Mouse (Mus musculus) layer of hippocampus, adult 9-11 months (tissue): ENCODE results near the gene Tnfrsf1a.

Source experiments
- DNase-seq: peaks from one replicate; pipeline ENCODE4 v3.0.0; 2022

Tnfrsf1a gene

DNA sequence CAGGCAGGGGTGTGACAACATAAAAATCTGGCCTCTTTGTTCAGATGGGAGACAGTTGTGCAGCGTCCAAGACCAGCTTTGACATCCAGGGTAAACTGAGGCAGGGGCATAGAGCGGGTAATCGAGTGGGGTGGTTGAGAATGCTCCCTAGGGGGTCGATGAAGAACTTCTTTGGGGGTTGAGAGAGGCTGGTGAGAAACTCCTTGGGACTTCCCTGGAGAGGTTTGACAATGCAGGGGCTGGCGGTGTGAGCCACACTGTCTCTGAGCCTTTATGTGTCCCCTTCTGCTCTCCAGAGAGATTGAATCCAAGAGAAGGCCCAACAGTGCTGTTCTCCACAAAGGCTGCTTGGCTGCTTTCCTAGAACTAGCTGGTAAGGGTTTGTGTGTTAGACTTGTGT is 40.7 kb downstream of the Tnfrsf1a start:
- no peak for DNase-seq

DNA sequence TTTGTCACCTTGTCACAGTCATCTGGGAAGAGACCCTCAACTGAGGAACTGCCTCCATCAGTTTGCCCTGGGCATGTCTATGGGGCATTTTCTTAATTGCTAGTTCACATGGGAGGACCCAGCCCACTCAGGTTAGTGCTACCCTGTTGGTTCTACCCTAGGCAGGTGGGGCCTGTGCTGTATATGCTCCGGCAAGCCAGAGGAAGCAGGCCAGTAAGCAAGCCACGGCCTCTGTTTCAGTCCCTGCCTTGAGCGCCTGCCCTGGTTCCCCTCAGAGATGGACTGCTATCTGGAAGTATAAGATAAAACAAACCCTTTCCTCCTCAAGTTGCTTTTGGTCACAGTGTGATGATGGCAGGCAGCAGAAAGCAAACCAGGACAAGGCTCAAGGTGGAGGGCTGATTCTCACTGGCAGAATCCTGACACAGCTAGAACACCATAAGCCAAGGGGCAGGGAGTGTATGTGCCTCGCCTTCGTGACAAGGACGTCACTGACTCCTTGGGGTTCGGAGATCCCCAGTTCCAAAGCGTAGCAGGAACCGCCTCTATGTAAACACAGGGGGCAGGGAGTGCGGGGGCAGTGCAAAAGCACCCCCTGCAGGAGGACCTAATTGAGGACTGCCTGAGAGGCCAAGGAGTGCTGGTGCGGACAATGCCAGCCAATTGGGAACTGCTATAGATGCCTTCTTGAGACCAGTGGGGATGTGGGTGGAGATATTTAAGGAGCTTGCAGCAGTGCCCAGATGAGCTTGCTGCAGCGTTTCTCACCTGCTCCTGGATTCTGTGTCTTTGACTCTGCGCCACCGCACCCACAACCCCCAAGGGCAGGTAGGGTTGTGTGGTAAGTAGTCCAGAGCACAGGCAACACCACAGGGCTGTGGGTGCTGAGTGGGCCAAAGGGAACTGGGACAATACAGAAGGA is 56.6 kb downstream of the Tnfrsf1a start:
- DNase-seq: no peak

DNA sequence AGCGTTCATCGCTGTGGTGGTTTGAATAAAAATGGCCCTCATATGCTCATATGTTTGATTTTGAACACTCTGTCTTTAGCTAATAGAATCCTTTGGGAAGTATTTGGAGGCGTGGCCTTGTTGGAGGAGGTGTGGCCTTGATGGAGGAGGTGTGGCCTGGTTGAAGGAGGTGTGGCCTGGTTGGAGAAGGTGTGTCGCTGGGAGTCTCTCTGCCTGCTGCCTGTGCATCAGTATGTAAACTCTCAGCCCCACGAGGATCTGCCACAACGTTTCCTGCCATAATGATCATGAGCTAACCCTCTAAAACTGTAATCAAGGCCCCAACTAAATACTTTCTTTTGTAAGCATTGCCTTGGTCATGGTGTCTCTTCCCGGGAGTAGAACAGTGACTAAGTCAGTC is 58.1 kb downstream of the Tnfrsf1a start:
- DNase-seq: no peak

DNA sequence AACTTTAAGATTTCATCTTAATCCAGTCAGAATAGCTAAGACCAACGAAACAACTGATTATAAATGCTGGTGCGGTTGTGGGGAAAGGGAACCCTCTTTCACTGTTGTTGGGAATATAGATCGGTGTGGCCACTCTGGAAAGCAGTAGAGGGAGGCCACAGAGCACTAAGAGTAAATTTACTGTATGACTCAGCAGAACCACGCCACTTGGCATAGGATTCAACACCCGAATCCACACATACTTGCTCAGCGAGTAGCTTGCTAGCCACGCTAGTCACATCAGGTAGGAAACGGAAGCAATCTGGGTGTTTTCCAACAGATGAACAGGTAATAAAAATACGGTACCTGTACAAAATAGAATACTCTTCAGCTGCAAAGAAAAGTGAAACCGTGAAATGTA is 58.5 kb downstream of the Tnfrsf1a start:
- DNase-seq: no peak

DNA sequence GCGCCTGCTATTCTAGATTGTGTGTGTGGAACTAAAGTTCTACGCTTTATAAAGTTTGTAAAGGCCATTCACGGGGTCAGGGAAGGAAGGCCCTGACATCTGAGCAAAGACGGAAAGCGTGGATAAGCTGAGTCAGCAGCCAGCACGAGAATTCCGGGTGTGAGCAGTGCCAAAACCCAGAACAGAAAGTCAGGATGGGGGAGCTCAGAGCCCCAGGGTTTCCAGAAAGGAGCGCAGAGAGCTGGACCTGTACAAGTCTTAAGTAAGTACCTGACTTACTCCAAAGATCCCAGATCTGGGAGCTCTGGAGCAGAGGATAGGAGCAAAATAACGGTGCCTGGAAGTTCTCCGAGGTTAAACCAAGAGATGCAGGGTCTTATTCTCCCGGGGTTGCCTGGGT is 61.4 kb downstream of the Tnfrsf1a start:
- DNase-seq: no peak

DNA sequence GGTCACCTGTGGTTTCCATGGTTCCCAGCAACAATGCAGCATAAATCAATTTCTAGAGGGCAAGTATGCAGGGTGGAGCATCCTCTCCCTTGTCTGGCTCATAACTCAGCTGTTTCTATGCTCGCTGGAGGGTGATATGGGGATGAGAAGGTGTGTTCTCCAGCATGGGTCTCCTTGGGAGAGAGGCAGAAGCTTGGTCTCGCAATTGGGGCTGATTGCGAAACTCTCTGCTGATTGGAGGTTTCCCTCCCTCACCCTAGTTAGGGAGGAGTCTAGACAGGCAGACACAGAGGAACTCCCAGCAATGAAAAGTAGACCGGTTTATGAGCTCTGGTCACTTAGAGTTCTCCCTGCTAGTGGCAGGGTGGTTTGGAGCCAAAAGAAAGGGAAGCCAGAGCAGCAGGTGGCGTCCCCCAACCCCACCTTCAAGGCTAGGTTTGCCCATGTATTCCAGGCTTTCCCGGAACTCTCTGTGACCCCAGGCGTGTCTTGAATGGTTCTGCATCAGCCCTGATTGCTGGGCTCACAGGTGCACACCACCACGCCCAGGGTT is 61.9 kb downstream of the Tnfrsf1a start:
- no peak for DNase-seq

DNA sequence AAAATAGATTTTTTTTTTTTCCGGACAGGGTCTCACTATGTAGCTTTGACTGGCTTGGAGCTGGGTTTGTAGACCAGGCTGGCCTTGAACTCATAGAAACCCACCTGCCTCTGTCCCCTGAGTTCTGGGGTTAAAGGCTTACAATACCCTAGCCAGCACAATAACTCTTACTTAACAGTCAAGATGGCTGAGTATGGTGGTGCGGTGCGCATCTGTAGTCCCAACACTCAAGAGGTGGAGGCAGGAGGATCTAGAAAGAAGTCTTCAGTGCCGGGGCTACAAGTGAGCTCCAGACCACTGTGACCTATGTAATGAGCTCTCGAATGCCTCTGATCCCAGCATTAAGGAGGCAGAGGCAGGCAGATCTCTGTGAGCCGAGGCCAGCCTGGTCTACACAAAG is 62.5 kb downstream of the Tnfrsf1a start:
- no peak for DNase-seq
